Comparison of ENCODE assay signal across 23 mouse cellular contexts in genomic region chr5:24817191-24817590, GRCm38 (mm10). TPM values are rescaled to one million over a fixed set of nuclear protein-coding genes. Genes with fewer than 3 reads are reported as not detected.
"Had no signal": no experiment of that assay in that cellular context is flagged by ENCODE, and none has a peak within 500 bp of the region (broad histone marks: within the 10 kb centered on the region; RNA-seq: fewer than 3 reads in every experiment).

No protein-coding gene starts in this region.

- DNase-seq: liver, postnatal 0 days; lung, adult 2 months; lung, postnatal 14 days; lung, postnatal 36 days; midbrain, embryonic 14.5 days; retina, postnatal 1 day; right cerebral cortex, adult 18-20 months; right cerebral cortex, postnatal 25 days; right cerebral cortex, postnatal 4 days; spleen, adult 18-20 months; thymus, adult 18-20 months; thymus, postnatal 14 days; thymus, postnatal 36 days had no signal

- H3K27ac ChIP-seq: lung, embryonic 15.5 days; macrophage; midbrain, embryonic 12.5 days; neural tube, embryonic 13.5 days; neural tube, embryonic 15.5 days had no signal

- ATAC-seq: liver, postnatal 0 days; lung, postnatal 0 days had no signal

- H3K4me3 ChIP-seq: lung, embryonic 15.5 days; megakaryocyte, embryonic 14.5 days; midbrain, embryonic 12.5 days; myocyte; neural tube, embryonic 13.5 days; neural tube, embryonic 15.5 days had no signal

RNA-seq across cellular contexts. Expression of gene Crygn, which starts 59.4 kb away (rescaled TPM):
- total RNA-seq: megakaryocyte progenitor cell, adult 5-6 weeks; midbrain, postnatal 0 days had no signal
